Mouse (Mus musculus): ENCODE results near the gene Kxd1. TPM values are rescaled to one million over a fixed set of nuclear protein-coding genes. Genes with fewer than 3 reads are reported as not detected.

Gene Kxd1
- polyA plus RNA-seq, 1 experiment: 41.3 TPM

- WGBS: 88% methylated on average over 4 of the region's 4 CpGs
- Histone ChIP-seq H3K27ac (ENCODE audit: control insufficient read depth, insufficient read depth, low read depth, low read length, poor library complexity) (peak overlapping the region; percentile 4; the same call in 1 of the 2 replicates), H3K4me3 (replicated peaks; ENCODE audit: control insufficient read depth, low read depth, low read length) (no peak overlapping the region), H3K4me1 (ENCODE audit: control insufficient read depth, insufficient read depth, low read length) (no peaks in the 10 kb centered on the region)
- TF ChIP-seq CTCF (IDR thresholded peaks at IDR 0.05; ENCODE audit: control insufficient read depth, insufficient read depth, low read length): no peak
- TF ChIP-seq POLR2A (IDR thresholded peaks at IDR 0.05; ENCODE audit: borderline replicate concordance, control insufficient read depth, low read depth, low read length): no peak
These were observed 64.5 kb downstream of the Kxd1 start for GRCm38 (mm10) chr8:70463306-70463705.

- TF ChIP-seq POLR2A (IDR thresholded peaks at IDR 0.05; ENCODE audit: borderline replicate concordance, control insufficient read depth, low read depth, low read length) (no peak), CTCF (IDR thresholded peaks at IDR 0.05; ENCODE audit: control insufficient read depth, insufficient read depth, low read length) (no peak)
- WGBS: 88% methylated on average over 8 of the region's 8 CpGs
- Histone ChIP-seq H3K27ac (ENCODE audit: control insufficient read depth, insufficient read depth, low read depth, low read length, poor library complexity) (no peak overlapping the region), H3K4me1 (ENCODE audit: control insufficient read depth, insufficient read depth, low read length) (no peaks in the 10 kb centered on the region), H3K4me3 (replicated peaks; ENCODE audit: control insufficient read depth, low read depth, low read length) (no peak overlapping the region)
These were observed 65.3 kb downstream of the Kxd1 start for GRCm38 (mm10) chr8:70462516-70462813.

GRCm38 (mm10) chr8:70461765-70462515 is 65.8 kb downstream of the Kxd1 start:
- H3K4me3 ChIP-seq (replicated peaks; ENCODE audit: control insufficient read depth, low read depth, low read length): no peak overlapping the region
- WGBS: 93% methylated on average over 16 of the region's 16 CpGs
- H3K27ac ChIP-seq (ENCODE audit: control insufficient read depth, insufficient read depth, low read depth, low read length, poor library complexity): no peak overlapping the region
- H3K4me1 ChIP-seq (ENCODE audit: control insufficient read depth, insufficient read depth, low read length): no peaks in the 10 kb centered on the region
- TF ChIP-seq POLR2A (IDR thresholded peaks at IDR 0.05; ENCODE audit: borderline replicate concordance, control insufficient read depth, low read depth, low read length) (no peak), CTCF (IDR thresholded peaks at IDR 0.05; ENCODE audit: control insufficient read depth, insufficient read depth, low read length) (no peak)

- Histone ChIP-seq H3K4me3 (replicated peaks; ENCODE audit: control insufficient read depth, low read depth, low read length) (no peak overlapping the region), H3K4me1 (ENCODE audit: control insufficient read depth, insufficient read depth, low read length) (no peaks in the 10 kb centered on the region), H3K27ac (ENCODE audit: control insufficient read depth, insufficient read depth, low read depth, low read length, poor library complexity) (no peak overlapping the region)
- TF ChIP-seq CTCF (IDR thresholded peaks at IDR 0.05; ENCODE audit: control insufficient read depth, insufficient read depth, low read length) (no peak), POLR2A (IDR thresholded peaks at IDR 0.05; ENCODE audit: borderline replicate concordance, control insufficient read depth, low read depth, low read length) (no peak)
- 88% methylated on average over 9 of the region's 9 CpGs for WGBS
These were observed 67.2 kb downstream of the Kxd1 start for GRCm38 (mm10) chr8:70460606-70461005.

GRCm38 (mm10) chr8:70460199-70460598 is 67.6 kb downstream of the Kxd1 start:
- H3K27ac ChIP-seq (ENCODE audit: control insufficient read depth, insufficient read depth, low read depth, low read length, poor library complexity): no peak overlapping the region
- TF ChIP-seq POLR2A (IDR thresholded peaks at IDR 0.05; ENCODE audit: borderline replicate concordance, control insufficient read depth, low read depth, low read length) (no peak), CTCF (IDR thresholded peaks at IDR 0.05; ENCODE audit: control insufficient read depth, insufficient read depth, low read length) (no peak)
- no peaks in the 10 kb centered on the region for H3K4me1 ChIP-seq (ENCODE audit: control insufficient read depth, insufficient read depth, low read length)
- H3K4me3 ChIP-seq (replicated peaks; ENCODE audit: control insufficient read depth, low read depth, low read length): no peak overlapping the region
- WGBS: 86% methylated on average over 5 of the region's 5 CpGs

GRCm38 (mm10) chr8:70459636-70460035 is 68.1 kb downstream of the Kxd1 start:
- TF ChIP-seq POLR2A (IDR thresholded peaks at IDR 0.05; ENCODE audit: borderline replicate concordance, control insufficient read depth, low read depth, low read length) (no peak), CTCF (IDR thresholded peaks at IDR 0.05; ENCODE audit: control insufficient read depth, insufficient read depth, low read length) (no peak)
- WGBS: 87% methylated on average over 2 of the region's 2 CpGs
- no peak overlapping the region for H3K4me3 ChIP-seq (replicated peaks; ENCODE audit: control insufficient read depth, low read depth, low read length)
- no peak overlapping the region for H3K27ac ChIP-seq (ENCODE audit: control insufficient read depth, insufficient read depth, low read depth, low read length, poor library complexity)
- no peaks in the 10 kb centered on the region for H3K4me1 ChIP-seq (ENCODE audit: control insufficient read depth, insufficient read depth, low read length)

GRCm38 (mm10) chr8:70458462-70458861 is 69.3 kb downstream of the Kxd1 start:
- 81% methylated on average over 3 of the region's 3 CpGs for WGBS
- TF ChIP-seq POLR2A (IDR thresholded peaks at IDR 0.05; ENCODE audit: borderline replicate concordance, control insufficient read depth, low read depth, low read length) (no peak), CTCF (IDR thresholded peaks at IDR 0.05; ENCODE audit: control insufficient read depth, insufficient read depth, low read length) (no peak)
- H3K4me1 ChIP-seq (ENCODE audit: control insufficient read depth, insufficient read depth, low read length): no peaks in the 10 kb centered on the region
- no peak overlapping the region for H3K27ac ChIP-seq (ENCODE audit: control insufficient read depth, insufficient read depth, low read depth, low read length, poor library complexity)
- no peak overlapping the region for H3K4me3 ChIP-seq (replicated peaks; ENCODE audit: control insufficient read depth, low read depth, low read length)

Other genes starting within 250 kb of the Kxd1 start
- 12.1 and 25.6 TPM in 2 replicates for gene Homer3, start 245.1 kb downstream of the Kxd1 start, polyA plus RNA-seq (2011; ENCODE audit: insufficient read depth, insufficient read length, low replicate concordance, missing spikeins)
- gene Ddx49, start 225.5 kb downstream of the Kxd1 start, polyA plus RNA-seq (2011; ENCODE audit: insufficient read depth, insufficient read length, low replicate concordance, missing spikeins): 32.3 and 33.4 TPM in 2 replicates
- gene Cope, start 225.4 kb downstream of the Kxd1 start, polyA plus RNA-seq (2011; ENCODE audit: insufficient read depth, insufficient read length, low replicate concordance, missing spikeins): 85.8 and 91.7 TPM in 2 replicates
- not detected in 2 replicates for gene Cers1, start 212.2 kb downstream of the Kxd1 start, polyA plus RNA-seq (2011; ENCODE audit: insufficient read depth, insufficient read length, low replicate concordance, missing spikeins)
- not detected in 2 replicates for gene Gdf1, start 198.1 kb downstream of the Kxd1 start, polyA plus RNA-seq (2011; ENCODE audit: insufficient read depth, insufficient read length, low replicate concordance, missing spikeins)
- 20.2 and 39.1 TPM in 2 replicates for gene Upf1, start 174.7 kb downstream of the Kxd1 start, polyA plus RNA-seq (2011; ENCODE audit: insufficient read depth, insufficient read length, low replicate concordance, missing spikeins)
- 19.6 TPM in 1 of 2 replicates, not detected in the other for gene Comp, start 154.4 kb downstream of the Kxd1 start, polyA plus RNA-seq (2011; ENCODE audit: insufficient read depth, insufficient read length, low replicate concordance, missing spikeins)
- gene Crtc1, start 88.4 kb downstream of the Kxd1 start, polyA plus RNA-seq (2011; ENCODE audit: insufficient read depth, insufficient read length, low replicate concordance, missing spikeins): 5.0 and 6.1 TPM in 2 replicates
- 7.1 and 11.0 TPM in 2 replicates for gene Klhl26, start 51.0 kb downstream of the Kxd1 start, polyA plus RNA-seq (2011; ENCODE audit: insufficient read depth, insufficient read length, low replicate concordance, missing spikeins)
- 1.3 TPM in 1 of 2 replicates, not detected in the other for gene Tmem59l, start 40.6 kb downstream of the Kxd1 start, polyA plus RNA-seq (2011; ENCODE audit: insufficient read depth, insufficient read length, low replicate concordance, missing spikeins)
- gene Crlf1, start 34.8 kb downstream of the Kxd1 start, polyA plus RNA-seq (2011; ENCODE audit: insufficient read depth, insufficient read length, low replicate concordance, missing spikeins): 3.7 and 5.5 TPM in 2 replicates
- gene Rex1bd, start 21.2 kb downstream of the Kxd1 start, polyA plus RNA-seq (2011; ENCODE audit: insufficient read depth, insufficient read length, low replicate concordance, missing spikeins): 46.9 and 63.6 TPM in 2 replicates
- 961 and 1,100 TPM in 2 replicates for gene Uba52, start 17.2 kb downstream of the Kxd1 start, polyA plus RNA-seq (2011; ENCODE audit: insufficient read depth, insufficient read length, low replicate concordance, missing spikeins)
- 98.7 and 181 TPM in 2 replicates for gene Fkbp8, start 232 bp downstream of the Kxd1 start, polyA plus RNA-seq (2011; ENCODE audit: insufficient read depth, insufficient read length, low replicate concordance, missing spikeins)
- 11.9 and 17.8 TPM in 2 replicates for gene Ell, start 11.5 kb upstream of the Kxd1 start, polyA plus RNA-seq (2011; ENCODE audit: insufficient read depth, insufficient read length, low replicate concordance, missing spikeins)
- gene Isyna1, start 66.4 kb upstream of the Kxd1 start, polyA plus RNA-seq (2011; ENCODE audit: insufficient read depth, insufficient read length, low replicate concordance, missing spikeins): 11.2 and 23.7 TPM in 2 replicates
- 45.2 and 107 TPM in 2 replicates for gene Ssbp4, start 80.9 kb upstream of the Kxd1 start, polyA plus RNA-seq (2011; ENCODE audit: insufficient read depth, insufficient read length, low replicate concordance, missing spikeins)
- gene Lrrc25, start 88.2 kb upstream of the Kxd1 start, polyA plus RNA-seq (2011; ENCODE audit: insufficient read depth, insufficient read length, low replicate concordance, missing spikeins): 3.4 and 18.8 TPM in 2 replicates
- 3.1 TPM in 1 of 2 replicates, not detected in the other for gene Gdf15, start 104.5 kb upstream of the Kxd1 start, polyA plus RNA-seq (2011; ENCODE audit: insufficient read depth, insufficient read length, low replicate concordance, missing spikeins)
- 4.3 and 21.1 TPM in 2 replicates for gene Pgpep1, start 132.4 kb upstream of the Kxd1 start, polyA plus RNA-seq (2011; ENCODE audit: insufficient read depth, insufficient read length, low replicate concordance, missing spikeins)
- gene Lsm4, start 145.3 kb upstream of the Kxd1 start, polyA plus RNA-seq (2011; ENCODE audit: insufficient read depth, insufficient read length, low replicate concordance, missing spikeins): 69.2 and 119 TPM in 2 replicates
- 48.1 and 58.0 TPM in 2 replicates for gene Jund, start 171.0 kb upstream of the Kxd1 start, polyA plus RNA-seq (2011; ENCODE audit: insufficient read depth, insufficient read length, low replicate concordance, missing spikeins)
- gene Iqcn, start 175.5 kb upstream of the Kxd1 start, polyA plus RNA-seq (2011; ENCODE audit: insufficient read depth, insufficient read length, low replicate concordance, missing spikeins): 0.29 TPM in 1 of 2 replicates, not detected in the other
- gene Gm3336, start 190.6 kb upstream of the Kxd1 start, polyA plus RNA-seq (2011; ENCODE audit: insufficient read depth, insufficient read length, low replicate concordance, missing spikeins): not detected in 2 replicates
- 2.7 and 3.2 TPM in 2 replicates for gene Pde4c, start 195.8 kb upstream of the Kxd1 start, polyA plus RNA-seq (2011; ENCODE audit: insufficient read depth, insufficient read length, low replicate concordance, missing spikeins)
- 9.7 and 13.3 TPM in 2 replicates for gene Rab3a, start 226.7 kb upstream of the Kxd1 start, polyA plus RNA-seq (2011; ENCODE audit: insufficient read depth, insufficient read length, low replicate concordance, missing spikeins)
- 15.1 and 28.2 TPM in 2 replicates for gene Mpv17l2, start 233.0 kb upstream of the Kxd1 start, polyA plus RNA-seq (2011; ENCODE audit: insufficient read depth, insufficient read length, low replicate concordance, missing spikeins)
- 12.8 and 19.5 TPM in 2 replicates for gene Pik3r2, start 248.8 kb upstream of the Kxd1 start, polyA plus RNA-seq (2011; ENCODE audit: insufficient read depth, insufficient read length, low replicate concordance, missing spikeins)